Mouse (Mus musculus): ENCODE measurements around the gene Pwwp2b. TPM values are rescaled to one million over a fixed set of nuclear protein-coding genes. Genes with fewer than 3 reads are reported as not detected.

Gene Pwwp2b
- total RNA-seq (2021): 10 to 100 TPM; 20.9 to 23.3 TPM
- long read RNA-seq, full-length matches to known transcripts: 29 of 30 reads
- long read RNA-seq, partial matches to known transcripts: 1 of 30 reads
- long read RNA-seq, other reads (novel, unspliced or antisense): 0 of 30 reads

GRCm38 (mm10) chr7:139247881-139248614, at the start of gene Pwwp2b:
Gene Pwwp2b, plus strand, starts transcription at chr7:139248482.
- peak; percentile 69 to 78 for DNase-seq (ENCODE audit: low spot score in 2 of 2)

DNA sequence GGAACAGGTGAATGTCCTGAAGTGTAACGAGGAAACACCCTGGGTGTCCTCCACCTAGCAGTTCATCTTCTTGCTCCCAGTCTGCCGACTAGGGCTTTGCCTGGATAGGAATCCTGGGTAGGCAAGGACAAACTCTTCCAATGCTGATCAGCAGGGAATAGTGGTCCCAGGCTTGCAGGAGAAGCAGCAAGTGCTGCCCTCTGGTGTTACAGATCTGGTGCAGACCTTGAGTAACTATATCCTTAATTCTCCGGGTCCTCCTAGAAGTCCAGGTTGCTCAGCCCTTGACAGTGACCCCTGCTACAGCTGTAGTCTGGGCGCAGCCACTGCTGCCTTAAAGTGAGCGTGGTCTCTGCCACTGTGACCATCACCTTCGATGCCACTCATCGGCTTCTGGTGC, 48.2 kb upstream of the Pwwp2b start:
- peak; percentile 67 to 78 for DNase-seq (ENCODE audit: low spot score in 2 of 2)

- no peak for DNase-seq (ENCODE audit: low spot score in 2 of 2)
These were observed 47.1 kb upstream of the Pwwp2b start for GRCm38 (mm10) chr7:139201209-139201608.

DNA sequence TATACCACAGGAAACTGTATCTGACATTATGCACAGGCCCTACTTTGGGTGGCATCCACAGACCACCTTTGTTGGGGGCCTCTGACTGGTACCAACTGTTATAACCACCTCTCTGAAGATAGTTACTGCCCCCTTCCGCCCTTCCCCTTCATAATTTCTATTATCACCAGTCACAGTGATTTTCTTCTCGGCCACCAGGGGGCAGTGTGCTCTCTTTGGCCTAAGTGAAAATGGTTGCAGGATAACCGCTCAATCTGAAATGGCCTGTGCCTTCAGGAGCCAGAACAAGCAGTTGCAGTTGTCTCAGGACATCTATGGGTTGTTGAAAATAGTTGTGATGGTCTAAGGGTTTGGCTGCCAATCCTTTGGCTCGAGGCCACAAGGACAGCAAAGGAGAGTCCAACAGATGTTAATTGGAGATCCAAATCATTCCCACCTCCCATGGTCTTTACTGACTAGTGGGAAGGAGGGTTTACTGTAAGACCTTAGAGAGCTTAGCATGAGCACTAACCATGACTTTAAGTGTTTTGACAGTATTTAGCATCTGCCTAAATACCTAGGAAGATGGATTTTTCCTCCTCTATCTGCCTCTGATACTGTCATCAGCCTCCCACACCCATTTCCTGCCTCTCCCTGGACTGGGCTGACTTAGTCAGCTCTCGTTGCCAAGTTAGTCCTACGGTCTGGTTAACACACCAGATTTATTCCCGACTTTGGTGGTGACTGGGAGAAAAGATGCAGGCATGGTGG, 40.1 kb upstream of the Pwwp2b start:
- peak in 1 of 2 experiments; percentile 54 for DNase-seq (ENCODE audit: low spot score in 2 of 2)

GRCm38 (mm10) chr7:139208773-139209095, 39.5 kb upstream of the Pwwp2b start:
- no peak for DNase-seq (ENCODE audit: low spot score in 2 of 2)

DNA sequence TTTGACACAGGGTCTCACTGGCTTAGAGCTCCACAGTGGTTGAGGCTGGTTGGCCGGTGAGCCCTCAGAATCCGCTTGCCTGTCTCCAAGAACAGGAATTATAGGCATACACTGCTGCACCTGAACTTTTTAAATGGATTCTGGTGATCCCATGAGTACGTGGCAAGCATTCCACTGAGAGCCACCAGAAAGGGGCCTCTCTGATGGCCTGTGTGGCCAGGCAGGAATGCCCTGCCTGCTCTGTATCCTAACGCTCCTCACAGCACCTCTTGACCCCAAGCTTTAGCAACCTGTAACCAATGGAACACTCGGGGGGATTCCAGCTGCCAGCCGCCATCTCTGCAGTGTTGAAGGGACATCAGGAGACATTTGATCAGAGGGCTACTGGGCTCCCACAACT, 36.5 kb upstream of the Pwwp2b start:
- no peak for DNase-seq (ENCODE audit: low spot score in 2 of 2)

DNA sequence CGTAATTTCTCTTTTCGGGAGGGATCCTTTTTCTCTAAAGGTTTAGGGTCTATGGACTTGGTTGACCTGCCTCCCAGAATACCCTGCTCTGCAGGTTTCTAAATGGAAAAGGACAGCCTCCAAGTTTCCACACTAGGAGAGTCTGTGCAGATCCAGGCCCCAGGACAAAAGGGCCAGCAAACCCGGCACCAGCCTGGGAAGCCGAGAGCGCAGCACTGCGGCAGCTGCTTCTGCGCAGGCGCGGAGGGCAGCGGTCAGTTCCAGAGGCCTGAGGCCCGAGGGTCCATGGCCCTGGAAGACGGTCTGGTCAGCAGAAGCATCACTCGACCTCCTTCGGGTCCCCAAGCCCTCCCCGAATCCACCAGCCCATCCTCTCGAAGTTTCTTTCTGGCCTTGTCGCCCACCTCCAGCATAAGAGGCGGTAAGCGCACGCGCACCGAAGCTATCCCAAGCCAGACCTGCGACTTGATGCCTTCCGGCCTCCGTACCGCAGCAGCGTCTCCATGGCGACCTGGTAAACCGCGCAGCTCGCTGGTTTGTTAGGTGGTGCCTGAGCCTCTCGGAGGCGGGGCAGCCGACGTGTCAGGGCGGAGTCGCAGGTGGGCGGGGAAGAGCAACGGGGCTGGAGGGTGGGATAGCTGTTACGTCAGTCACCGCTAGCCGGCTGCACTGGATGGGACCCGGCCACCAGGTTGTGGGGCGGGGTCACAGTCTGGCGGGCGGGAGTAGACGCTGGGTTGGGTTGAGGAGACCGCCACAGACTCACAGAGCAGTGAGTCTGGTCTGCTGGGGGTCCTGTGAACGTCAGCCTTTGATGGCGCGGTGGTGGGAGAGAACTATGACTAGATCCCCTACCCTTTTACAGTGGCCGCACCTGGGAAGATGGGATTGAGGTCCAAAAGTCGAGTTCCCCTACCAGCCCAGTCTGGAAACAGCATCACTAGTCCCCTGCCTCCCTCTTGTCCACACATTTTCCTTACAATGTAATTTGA, 35.2 kb upstream of the Pwwp2b start, which contains the start of the genes Lrrc27 and Stk32c:
Lrrc27 (plus strand) TSS at position 235 of the 992 bp plus-strand sequence.
Stk32c (minus strand) TSS at position 554 of the 992 bp plus-strand sequence.
- DNase-seq (ENCODE audit: low spot score in 2 of 2): peak; percentile 94 to 96

- no peak for DNase-seq (ENCODE audit: low spot score in 2 of 2)
These were observed 34.5 kb upstream of the Pwwp2b start for GRCm38 (mm10) chr7:139213751-139214150.

DNA sequence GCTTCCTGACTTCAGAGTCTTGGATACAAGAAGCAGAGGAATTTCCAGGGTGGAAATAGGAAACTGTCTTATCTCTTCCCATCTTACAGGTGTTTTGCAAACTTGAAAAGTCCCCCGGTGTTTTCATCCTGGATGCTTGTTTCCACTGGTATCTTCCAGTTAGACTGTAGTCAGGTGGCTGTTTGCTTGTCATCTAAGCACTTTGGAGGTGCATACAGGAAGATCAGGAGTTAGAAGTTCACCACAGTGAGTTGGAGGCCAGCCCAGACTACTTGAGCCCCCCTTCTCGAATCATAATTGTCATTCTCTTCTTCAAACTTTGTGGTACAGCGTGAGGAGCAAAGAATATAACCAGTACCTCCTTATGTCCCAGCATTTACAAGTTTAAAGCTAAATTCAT, 34.1 kb upstream of the Pwwp2b start:
- DNase-seq (ENCODE audit: low spot score in 2 of 2): no peak

DNA sequence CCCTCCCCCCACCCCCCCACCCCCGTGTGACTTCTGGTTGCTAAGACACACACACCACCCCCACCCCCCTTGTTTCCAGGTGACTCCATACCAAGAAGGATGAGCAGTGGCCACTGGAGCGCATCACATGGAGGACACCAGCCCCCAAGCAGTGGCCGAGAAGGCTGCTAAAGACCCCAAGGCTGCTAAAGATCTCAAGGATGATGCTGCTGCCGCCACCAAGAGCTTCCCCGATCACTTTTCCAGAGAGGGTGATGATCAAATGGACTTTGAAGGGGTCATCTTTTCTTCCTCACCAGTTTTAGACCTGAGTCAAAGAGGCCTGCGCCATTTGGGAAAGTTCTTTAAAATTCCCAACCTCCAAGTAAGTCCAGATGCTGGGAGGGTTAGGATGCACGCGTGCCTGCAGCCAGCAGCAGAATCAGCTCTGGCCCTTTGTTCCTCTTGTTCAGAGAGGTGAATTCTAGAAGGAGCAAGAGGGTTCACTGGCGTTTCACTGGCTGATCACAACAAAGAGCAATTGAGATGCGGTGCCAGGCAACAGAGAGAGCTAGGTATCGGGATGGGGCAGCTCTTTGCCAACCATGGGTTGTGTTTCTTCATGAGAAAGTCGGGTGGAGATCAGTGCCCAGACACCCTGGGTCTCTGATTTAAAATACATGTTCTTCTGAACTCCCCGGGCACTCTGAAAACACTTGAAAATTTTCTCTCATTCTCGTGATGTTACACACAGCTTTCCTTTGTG, 33.5 kb upstream of the Pwwp2b start:
- no peak for DNase-seq (ENCODE audit: low spot score in 2 of 2)

DNA sequence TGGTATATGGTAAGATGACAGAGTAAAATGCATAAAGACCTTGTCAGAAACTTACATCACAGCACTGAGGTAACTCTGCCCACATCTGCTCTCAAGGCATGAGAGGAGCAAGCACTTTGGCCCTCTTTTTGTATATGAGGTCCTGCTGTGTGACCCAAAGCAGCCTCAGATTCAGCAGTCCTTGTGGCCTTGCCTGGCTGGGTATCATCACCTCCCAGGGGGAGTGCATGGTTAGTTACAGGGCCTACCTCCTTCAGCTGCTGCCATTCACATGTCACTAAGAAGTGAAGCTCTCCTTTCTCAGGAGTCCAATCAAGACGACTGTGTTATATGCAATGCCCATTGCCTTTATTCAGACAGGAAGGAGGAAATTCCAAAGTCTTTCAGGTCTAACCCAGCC, 32.8 kb upstream of the Pwwp2b start:
- DNase-seq (ENCODE audit: low spot score in 2 of 2): no peak

GRCm38 (mm10) chr7:139215946-139216345, 32.3 kb upstream of the Pwwp2b start:
- no peak for DNase-seq (ENCODE audit: low spot score in 2 of 2)

GRCm38 (mm10) chr7:139216464-139216863, 31.8 kb upstream of the Pwwp2b start:
- DNase-seq (ENCODE audit: low spot score in 2 of 2): no peak

GRCm38 (mm10) chr7:139217046-139217445, 31.2 kb upstream of the Pwwp2b start:
- no peak for DNase-seq (ENCODE audit: low spot score in 2 of 2)

GRCm38 (mm10) chr7:139218641-139219415, 29.5 kb upstream of the Pwwp2b start:
- DNase-seq (ENCODE audit: low spot score in 2 of 2): no peak

GRCm38 (mm10) chr7:139219486-139219885, 28.8 kb upstream of the Pwwp2b start:
- no peak for DNase-seq (ENCODE audit: low spot score in 2 of 2)

GRCm38 (mm10) chr7:139220303-139220702, 28.0 kb upstream of the Pwwp2b start:
- DNase-seq (ENCODE audit: low spot score in 2 of 2): no peak

- no peak for DNase-seq (ENCODE audit: low spot score in 2 of 2)
These were observed 27.2 kb upstream of the Pwwp2b start for GRCm38 (mm10) chr7:139221072-139221471.

- DNase-seq (ENCODE audit: low spot score in 2 of 2): no peak
These were observed 26.4 kb upstream of the Pwwp2b start for GRCm38 (mm10) chr7:139221856-139222255.

- DNase-seq (ENCODE audit: low spot score in 2 of 2): no peak
These were observed 25.9 kb upstream of the Pwwp2b start for GRCm38 (mm10) chr7:139222341-139222740.
